Mouse (Mus musculus) testis, adult 2 months (tissue): ENCODE measurements around the gene Gas2. TPM values are rescaled to one million over a fixed set of nuclear protein-coding genes. Genes with fewer than 3 reads are reported as not detected.

Source experiments
- H3K27ac ChIP-seq: fragments of 200-500 bp; 2 replicates; pipeline ENCODE4 v1.5.1; 2012; ENCODE audit warnings: low read depth, low read length; ENCODE audit not compliant: control insufficient read depth, insufficient read depth
- H3K27me3 ChIP-seq: fragments of 200-500 bp; 2 replicates; pipeline ENCODE4 v1.6.1; 2012; ENCODE audit warnings: mild to moderate bottlenecking, low read length, moderate library complexity; ENCODE audit not compliant: control insufficient read depth, insufficient read depth
- H3K36me3 ChIP-seq: fragments of 200-500 bp; 2 replicates; pipeline ENCODE4 v1.6.1; 2012; ENCODE audit warnings: mild to moderate bottlenecking, low read length; ENCODE audit not compliant: control insufficient read depth, insufficient read depth
- H3K4me1 ChIP-seq: fragments of 200-500 bp; 2 replicates; pipeline ENCODE4 v1.6.1; 2012; ENCODE audit warnings: low read length; ENCODE audit not compliant: control insufficient read depth, insufficient read depth
- H3K4me3 ChIP-seq: fragments of 200-500 bp; 2 replicates; pipeline ENCODE4 v1.5.1; 2012; ENCODE audit warnings: low read depth, mild to moderate bottlenecking, low read length, moderate library complexity, mixed read lengths; ENCODE audit not compliant: control insufficient read depth
- CTCF ChIP-seq: fragments of 200-500 bp; IDR thresholded peaks from 2 replicates; pipeline ENCODE4 v1.5.1; 2012; ENCODE audit warnings: low read depth, mild to moderate bottlenecking, inconsistent platforms, low read length, moderate library complexity; ENCODE audit not compliant: control insufficient read depth, insufficient read depth, insufficient replicate concordance
- POLR2A ChIP-seq: fragments of 200-500 bp; IDR thresholded peaks from 2 replicates; pipeline ENCODE4 v1.6.1; 2012; ENCODE audit warnings: low read depth, mild to moderate bottlenecking, inconsistent platforms, low read length, moderate library complexity; ENCODE audit not compliant: control insufficient read depth
- polyA plus RNA-seq: library from polyadenylated mRNA; depleted of rRNA; stranded (reverse); fragments of >200 nt; gene quantifications from 2 replicates; pipeline ENCODE4 v1.2.3, GENCODE M21; 2012

Gas2 gene
- polyA plus RNA-seq, 1 experiment, result 4.7 TPM

DNA sequence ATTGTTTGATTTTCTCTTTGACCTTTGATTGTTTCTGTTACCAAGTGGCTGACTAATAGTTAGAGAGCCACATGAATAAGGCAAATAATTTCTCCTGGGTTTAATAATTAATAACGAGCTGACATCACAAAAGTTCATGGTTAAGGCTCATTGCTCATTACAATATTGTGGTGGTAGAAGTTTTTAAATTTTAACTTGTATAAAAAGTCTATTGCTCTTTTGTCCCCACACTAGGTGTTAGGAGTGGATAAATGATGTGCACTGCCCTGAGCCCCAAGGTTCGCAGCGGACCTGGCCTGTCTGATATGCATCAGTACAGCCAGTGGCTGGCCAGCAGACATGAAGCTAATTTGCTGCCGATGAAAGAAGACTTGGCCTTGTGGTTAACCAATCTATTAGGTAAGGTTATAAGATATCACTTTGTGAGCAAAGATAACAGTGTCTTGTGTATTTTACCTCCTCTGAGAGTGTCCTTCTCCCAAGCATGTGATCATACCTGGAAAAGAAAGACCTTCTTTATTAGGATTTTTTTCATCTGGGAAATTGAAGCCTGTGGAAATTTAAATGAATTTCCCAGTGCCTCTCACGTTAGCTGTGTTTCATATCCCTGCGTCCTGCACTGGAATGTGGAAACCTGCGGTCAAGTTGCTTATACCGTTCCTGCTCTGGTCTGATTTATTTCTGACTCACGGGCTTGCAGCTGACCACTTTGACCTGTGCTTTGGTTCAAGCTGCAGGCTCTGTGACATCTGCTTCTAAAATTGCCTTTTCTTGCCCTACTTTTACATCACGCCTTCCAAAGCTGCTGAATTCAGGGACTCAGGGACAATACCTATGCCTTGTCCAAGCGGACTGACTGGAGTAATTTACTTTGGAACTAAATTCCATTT lies 26.1 kb downstream of the Gas2 start:
- TF ChIP-seq POLR2A, result no peak
- no peak for TF ChIP-seq CTCF
- Histone ChIP-seq H3K4me1 (no peaks in the 10 kb centered on the region), H3K4me3 (no peak overlapping the region), H3K27ac (no peak overlapping the region), H3K27me3 (no peaks in the 10 kb centered on the region), H3K36me3 (peaks cover 1% of the 10 kb centered on the region; the same call in 1 of the 2 replicates)

DNA sequence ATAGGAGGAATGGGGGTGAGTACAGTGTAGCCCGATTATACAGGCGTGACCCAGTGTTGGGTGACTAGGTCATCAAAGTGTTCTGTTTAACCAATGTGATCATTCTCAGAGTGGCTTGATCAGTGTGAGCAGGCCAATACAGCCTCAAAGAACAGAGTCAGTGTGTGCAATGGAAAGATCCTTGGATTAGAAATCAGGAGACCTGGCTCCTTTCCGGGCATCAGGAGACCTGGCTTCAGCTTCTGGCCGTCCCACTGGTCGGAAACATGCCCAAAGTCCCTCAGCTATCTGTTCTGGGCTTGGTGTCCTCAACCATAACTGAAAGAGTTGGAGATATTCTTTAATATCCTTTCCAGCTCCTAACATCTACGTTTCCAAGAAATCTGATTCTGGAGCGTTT lies 27.8 kb downstream of the Gas2 start:
- no peak overlapping the region for H3K27ac ChIP-seq
- H3K36me3 ChIP-seq, result peaks cover 1% of the 10 kb centered on the region; the same call in 1 of the 2 replicates
- no peak overlapping the region for H3K4me3 ChIP-seq
- TF ChIP-seq POLR2A (no peak), CTCF (no peak)
- H3K4me1 ChIP-seq, result no peaks in the 10 kb centered on the region
- H3K27me3 ChIP-seq, result no peaks in the 10 kb centered on the region

DNA sequence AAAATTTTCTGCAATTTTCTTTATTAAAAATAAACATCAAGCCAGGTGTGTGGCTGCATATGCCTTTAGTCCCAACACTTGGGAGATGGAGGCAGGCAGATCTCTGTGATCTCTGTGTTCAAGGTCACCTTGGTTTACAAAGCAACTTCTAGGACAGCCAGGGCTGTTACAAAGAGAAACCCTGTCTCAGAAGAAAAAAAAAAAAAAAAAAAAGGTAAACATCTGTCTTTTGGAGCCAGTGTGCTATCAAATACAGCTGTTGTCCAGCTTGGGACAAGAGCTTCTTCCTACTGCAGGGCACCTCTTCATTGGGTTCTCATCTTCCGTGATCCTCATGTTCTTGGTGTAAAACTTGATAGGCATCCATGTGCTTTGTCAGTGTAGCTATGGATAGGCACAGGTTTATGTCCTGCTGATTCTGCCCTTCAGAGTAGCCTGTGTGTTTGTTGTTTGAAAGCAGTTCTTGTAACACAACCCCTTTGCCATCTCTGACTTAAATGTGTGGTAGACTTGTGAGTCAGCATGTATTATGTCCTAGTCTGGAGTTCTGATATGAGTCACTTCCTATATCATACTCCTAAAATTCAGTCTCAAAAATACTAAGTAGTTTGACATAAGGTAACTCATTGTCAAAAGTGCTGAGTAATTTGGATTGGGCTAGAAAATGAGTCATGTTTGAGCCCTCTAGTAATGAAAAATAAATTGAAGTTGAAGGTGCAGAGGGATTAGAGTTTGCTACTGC lies 30.6 kb downstream of the Gas2 start:
- Histone ChIP-seq H3K27me3 (no peaks in the 10 kb centered on the region), H3K4me1 (no peaks in the 10 kb centered on the region), H3K4me3 (no peak overlapping the region), H3K36me3 (peaks cover 1% of the 10 kb centered on the region; the same call in 1 of the 2 replicates), H3K27ac (no peak overlapping the region)
- no peak for TF ChIP-seq POLR2A

DNA sequence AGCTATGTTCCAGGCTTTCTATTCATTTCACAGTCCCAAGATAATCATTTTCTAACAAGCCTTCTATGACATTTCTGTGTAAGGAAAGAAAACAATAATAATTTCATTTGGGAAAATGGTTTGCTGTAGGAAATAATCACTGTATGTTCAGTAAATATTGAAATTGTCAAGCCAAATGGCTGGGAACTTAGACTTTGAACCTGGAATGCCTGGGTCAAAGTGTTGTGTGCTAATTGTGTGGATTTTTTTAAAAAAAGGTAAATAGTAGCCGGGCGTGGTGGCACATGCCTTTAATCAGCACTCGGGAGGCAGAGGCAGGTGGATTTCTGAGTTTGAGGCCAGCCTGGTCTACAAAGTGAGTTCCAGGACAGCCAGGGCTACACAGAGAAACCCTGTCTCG lies 31.2 kb downstream of the Gas2 start:
- no peaks in the 10 kb centered on the region for H3K4me1 ChIP-seq
- H3K27ac ChIP-seq, result no peak overlapping the region
- H3K27me3 ChIP-seq, result no peaks in the 10 kb centered on the region
- TF ChIP-seq CTCF, result no peak
- TF ChIP-seq POLR2A, result no peak
- H3K36me3 ChIP-seq, result peaks cover 1% of the 10 kb centered on the region; the same call in 1 of the 2 replicates
- no peak overlapping the region for H3K4me3 ChIP-seq

DNA sequence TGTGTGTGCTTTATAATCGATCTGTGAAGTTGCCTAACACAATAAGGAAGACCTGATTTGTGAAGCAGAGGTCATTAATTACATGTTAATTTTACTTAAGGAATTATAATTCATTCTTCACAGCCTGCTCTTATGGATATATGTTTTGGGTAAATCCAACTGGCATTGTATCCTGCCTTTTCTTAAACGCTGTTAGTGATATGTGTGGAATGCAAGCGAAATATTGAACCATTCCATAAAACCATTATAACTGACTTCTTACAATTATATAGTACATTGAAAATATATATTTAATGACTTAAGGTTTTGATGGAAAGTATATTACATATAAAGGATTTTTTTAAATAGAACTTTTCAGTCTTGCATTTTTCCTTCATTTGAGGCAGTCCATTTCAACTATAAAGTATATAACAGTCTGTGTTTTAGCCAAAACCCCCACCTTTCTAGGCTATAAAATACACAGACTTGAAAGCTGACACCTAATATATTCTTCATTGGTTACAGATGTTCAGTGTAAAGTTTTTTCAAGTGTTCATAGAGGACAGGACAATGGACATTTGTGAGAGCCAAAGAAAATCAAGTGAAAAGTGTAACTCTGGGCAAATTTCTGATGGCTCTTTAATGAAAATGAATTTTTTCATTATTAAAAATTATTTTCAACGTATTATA lies 32.5 kb downstream of the Gas2 start:
- no peaks in the 10 kb centered on the region for H3K4me1 ChIP-seq
- no peaks in the 10 kb centered on the region for H3K27me3 ChIP-seq
- TF ChIP-seq POLR2A, result no peak
- no peak for TF ChIP-seq CTCF
- no peak overlapping the region for H3K27ac ChIP-seq
- H3K36me3 ChIP-seq, result no peaks in the 10 kb centered on the region
- H3K4me3 ChIP-seq, result no peak overlapping the region

DNA sequence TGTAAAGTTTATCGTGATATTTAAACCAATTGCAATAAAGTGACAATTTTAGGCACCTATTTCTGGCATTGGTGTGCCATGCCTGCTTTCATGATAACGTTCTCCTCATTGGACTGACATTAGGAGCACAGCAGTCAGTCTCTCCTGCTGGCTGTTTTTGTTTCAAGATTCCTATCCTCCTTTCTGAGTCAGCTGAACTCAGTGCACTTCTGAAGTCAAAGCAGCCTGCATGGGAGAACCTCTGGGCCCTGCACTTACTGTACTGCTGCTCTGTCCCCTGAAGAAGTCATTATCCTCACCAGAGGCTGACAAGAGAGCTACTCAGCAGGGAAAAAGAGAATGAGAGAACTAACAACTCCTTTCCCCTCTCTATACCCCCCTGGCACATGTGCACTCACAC lies 33.1 kb downstream of the Gas2 start:
- H3K27me3 ChIP-seq, result no peaks in the 10 kb centered on the region
- no peak overlapping the region for H3K27ac ChIP-seq
- TF ChIP-seq CTCF (no peak), POLR2A (no peak)
- H3K36me3 ChIP-seq, result no peaks in the 10 kb centered on the region
- H3K4me1 ChIP-seq, result no peaks in the 10 kb centered on the region
- no peak overlapping the region for H3K4me3 ChIP-seq

DNA sequence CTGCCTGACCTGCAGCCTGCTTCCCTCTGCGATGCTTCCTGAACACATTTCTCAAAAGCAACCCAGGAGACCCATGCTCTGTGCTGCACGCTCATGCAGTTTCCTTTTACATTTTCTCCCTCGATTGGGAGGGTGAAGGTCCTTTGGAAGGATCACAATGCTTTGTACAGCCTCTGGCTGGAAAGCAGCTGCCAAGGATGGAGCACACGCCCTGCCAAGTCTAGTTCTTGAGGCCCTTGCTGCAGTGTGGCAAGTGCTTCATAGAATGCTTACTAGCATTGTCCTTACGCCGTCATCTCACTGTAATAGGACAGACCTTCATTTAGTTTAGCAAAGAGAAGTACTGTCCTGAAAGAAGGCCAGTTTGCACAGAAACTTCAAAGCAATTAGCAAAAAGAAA lies 37.3 kb downstream of the Gas2 start:
- no peak overlapping the region for H3K27ac ChIP-seq

More for the DNA sequence above, 37.3 kb downstream of the Gas2 start:
- H3K4me3 ChIP-seq, result no peak overlapping the region
- H3K36me3 ChIP-seq, result no peaks in the 10 kb centered on the region
- TF ChIP-seq POLR2A (no peak), CTCF (no peak)
- no peaks in the 10 kb centered on the region for H3K27me3 ChIP-seq
- no peaks in the 10 kb centered on the region for H3K4me1 ChIP-seq
